Mouse (Mus musculus) erythroblast, embryonic 14.5 days (primary cell): ENCODE results near the gene Ugt1a7c.

Experiments
- GATA1 ChIP-seq: IDR thresholded peaks from 2 replicates; pipeline ENCODE4 v1.6.1; 2012; ENCODE audit warnings: low read length, inconsistent platforms, mixed read lengths
- TAL1 ChIP-seq: IDR thresholded peaks from 3 replicates; pipeline ENCODE4 v1.6.1; 2012; ENCODE audit warnings: low read length, inconsistent platforms, mixed read lengths

- no peak for TF ChIP-seq TAL1
- no peak for TF ChIP-seq GATA1
Observed at GRCm38 (mm10) chr1:88245881-88246280, 151.0 kb downstream of the Ugt1a7c start.
